Mouse (Mus musculus): ENCODE measurements around the gene Ptgs2.

The Ptgs2 gene

DNA sequence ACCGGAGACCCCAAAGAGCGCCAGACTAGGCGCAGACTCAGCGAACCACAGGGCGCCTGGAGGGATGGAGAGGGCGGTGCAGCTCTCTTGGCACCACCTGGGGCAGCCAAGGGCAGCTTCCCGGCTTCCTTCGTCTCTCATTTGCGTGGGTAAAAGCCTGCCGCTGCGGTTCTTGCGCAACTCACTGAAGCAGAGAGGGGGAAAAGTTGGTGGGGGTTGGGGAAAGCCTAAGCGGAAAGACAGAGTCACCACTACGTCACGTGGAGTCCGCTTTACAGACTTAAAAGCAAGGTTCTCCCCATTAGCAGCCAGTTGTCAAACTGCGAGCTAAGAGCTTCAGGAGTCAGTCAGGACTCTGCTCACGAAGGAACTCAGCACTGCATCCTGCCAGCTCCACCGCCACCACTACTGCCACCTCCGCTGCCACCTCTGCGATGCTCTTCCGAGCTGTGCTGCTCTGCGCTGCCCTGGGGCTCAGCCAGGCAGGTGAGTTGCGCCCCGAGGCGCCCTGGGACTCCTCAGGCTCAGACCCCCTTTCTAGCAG is at the start of gene Ptgs2:
TSS of gene Ptgs2 (plus strand) at position 242 of the 544 bp plus-strand sequence.
- WGBS: under 1% methylated on average over 26 of the region's 26 CpGs

GRCm38 (mm10) chr1:150050256-150050655 is 49.6 kb upstream of the Ptgs2 start:
- WGBS: 85% methylated on average over 1 of the region's 1 CpGs

GRCm38 (mm10) chr1:150065684-150066083 is 34.1 kb upstream of the Ptgs2 start:
- 89% methylated on average over 1 of the region's 1 CpGs for WGBS

- 91% methylated on average over 3 of the region's 3 CpGs for WGBS
Measured at GRCm38 (mm10) chr1:150072880-150073279, 27.0 kb upstream of the Ptgs2 start.

DNA sequence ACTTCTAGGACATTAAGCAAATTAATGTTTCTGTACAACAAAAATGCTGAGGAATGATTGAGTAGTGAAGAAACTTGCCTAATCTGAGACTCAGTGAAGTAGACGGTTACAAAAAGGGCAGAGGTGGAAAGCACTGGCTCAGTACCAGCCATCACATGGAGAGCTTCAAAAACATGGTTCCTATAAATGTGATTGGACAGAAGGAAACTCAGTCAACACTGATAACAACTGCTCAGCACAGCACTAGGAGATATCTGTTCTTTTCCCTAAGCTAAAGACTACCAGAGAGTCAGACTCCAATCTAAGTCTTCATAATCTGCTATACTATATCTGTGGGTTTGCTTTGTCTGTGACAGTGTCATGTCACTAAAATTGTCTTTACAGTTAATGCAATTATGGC is 25.2 kb upstream of the Ptgs2 start:
- 73% methylated on average over 1 of the region's 1 CpGs for WGBS

- WGBS: 41% methylated on average over 6 of the region's 6 CpGs
Measured at GRCm38 (mm10) chr1:150089040-150089692, 10.7 kb upstream of the Ptgs2 start.

GRCm38 (mm10) chr1:150090229-150090628 is 9.6 kb upstream of the Ptgs2 start:
- WGBS: 67% methylated on average over 1 of the region's 1 CpGs

DNA sequence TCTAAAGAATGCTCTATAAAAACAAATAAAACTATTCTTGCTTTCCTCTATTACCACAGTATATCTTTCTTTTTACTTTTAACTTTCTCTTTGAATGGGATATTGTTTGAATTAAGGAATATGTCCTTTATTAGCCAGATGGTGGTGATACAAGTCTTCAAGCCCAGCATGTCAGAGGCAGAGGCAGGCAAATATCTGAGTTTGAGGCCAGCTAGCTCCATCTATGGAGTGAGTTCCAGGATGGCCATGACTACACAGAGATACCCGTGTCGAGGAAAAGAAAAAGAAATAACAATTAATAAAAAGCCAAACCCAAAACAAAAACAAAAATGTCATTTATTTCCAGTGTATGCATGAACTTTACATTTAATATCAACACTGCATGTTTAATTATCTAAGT is 2.8 kb upstream of the Ptgs2 start:
- 81% methylated on average over 2 of the region's 2 CpGs for WGBS

- WGBS: 40% methylated on average over 1 of the region's 1 CpGs
Measured at GRCm38 (mm10) chr1:150097721-150098120, 2.1 kb upstream of the Ptgs2 start.

- WGBS: 3% methylated on average over 9 of the region's 9 CpGs
Measured at GRCm38 (mm10) chr1:150099374-150099773, 457 bp upstream of the Ptgs2 start.

DNA sequence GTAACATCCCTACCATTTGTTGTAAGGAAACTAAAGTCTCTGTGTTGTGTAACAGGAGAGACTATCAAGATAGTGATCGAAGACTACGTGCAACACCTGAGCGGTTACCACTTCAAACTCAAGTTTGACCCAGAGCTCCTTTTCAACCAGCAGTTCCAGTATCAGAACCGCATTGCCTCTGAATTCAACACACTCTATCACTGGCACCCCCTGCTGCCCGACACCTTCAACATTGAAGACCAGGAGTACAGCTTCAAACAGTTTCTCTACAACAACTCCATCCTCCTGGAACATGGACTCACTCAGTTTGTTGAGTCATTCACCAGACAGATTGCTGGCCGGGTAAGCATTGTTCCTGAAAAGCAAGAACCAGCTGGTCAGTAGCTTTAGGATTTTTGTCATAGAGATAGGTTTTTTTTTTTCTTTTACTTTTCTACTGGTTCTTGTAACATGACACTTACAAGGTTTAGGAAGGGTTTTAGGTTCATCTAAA is 4.4 kb downstream of the Ptgs2 start:
- WGBS: 86% methylated on average over 6 of the region's 6 CpGs

DNA sequence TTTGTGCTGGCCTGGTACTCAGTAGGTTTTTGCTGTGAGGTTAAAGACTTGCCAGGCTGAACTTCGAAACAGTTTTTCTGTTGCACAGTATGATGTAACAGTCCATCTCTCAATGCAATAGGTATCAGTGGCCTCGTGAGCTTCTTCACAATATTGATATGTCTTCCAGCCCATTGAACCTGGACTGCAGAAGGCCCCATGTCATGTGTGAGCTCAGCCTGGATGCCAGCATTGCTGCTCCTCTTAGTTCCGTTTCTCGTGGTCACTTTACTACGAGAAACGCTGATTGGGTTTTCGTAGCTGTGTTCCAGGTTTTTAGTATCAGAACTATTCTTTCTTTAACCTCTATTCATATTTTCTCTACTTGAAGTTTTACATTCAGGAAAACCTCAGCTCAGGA is 6.9 kb downstream of the Ptgs2 start:
- 87% methylated on average over 7 of the region's 7 CpGs for WGBS

DNA sequence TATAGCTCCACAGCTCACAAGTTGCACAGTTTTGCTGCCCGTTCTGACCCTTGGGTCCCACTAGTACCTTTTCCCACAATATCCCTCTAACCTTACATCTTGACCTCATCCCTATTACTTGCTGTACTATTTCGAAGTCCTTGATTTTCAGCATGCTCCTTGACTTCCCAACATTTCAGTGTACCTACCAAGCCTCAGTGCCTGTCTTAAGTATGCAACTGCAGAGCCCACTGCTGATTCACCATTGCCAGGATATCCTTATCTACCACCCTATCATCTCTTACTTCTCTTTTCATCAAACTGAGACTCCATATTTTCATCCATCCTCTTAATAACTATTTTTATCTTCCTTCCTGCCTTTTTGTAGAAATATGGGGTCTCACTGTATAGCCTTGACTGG is 9.8 kb downstream of the Ptgs2 start:
- 89% methylated on average over 2 of the region's 2 CpGs for WGBS

DNA sequence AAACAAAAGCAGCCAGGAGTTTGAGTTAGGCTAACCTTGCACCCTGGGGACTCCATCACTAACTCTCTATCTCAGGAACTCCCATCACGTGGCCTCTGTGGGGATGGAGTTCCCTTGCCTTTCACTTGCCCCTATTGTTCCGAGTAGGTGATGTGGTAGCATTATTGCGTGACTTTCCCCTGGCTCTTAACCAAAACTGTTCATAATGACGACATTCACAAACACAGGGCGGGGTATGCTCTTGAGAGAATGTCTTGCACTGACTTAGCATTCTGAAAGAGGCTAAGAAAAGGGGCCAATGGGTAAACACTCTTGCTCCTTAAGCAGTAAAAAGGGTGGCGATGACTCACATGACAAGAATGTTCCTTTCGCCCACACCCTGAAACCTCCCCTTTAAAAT is 15.5 kb downstream of the Ptgs2 start:
- 42% methylated on average over 7 of the region's 7 CpGs for WGBS

DNA sequence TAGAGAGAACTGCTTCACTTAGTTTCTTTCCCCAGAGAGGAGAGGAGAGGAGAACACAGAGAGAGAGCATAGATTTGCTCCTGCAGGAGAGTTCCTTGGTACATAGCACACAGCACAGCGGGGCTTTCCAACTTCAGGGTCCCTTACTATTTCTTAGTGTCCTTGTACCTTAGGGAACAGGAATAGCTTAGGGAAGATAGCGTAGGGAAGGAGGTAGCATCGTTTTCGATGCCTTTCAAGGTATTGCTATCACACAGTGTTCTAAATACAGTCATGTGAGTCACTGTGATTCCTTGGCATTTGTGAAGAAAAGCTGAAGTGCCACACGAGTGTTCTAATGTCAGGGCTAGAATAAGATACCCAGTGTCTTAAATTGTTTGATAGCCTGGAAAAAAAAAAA is 18.5 kb downstream of the Ptgs2 start:
- WGBS: 56% methylated on average over 5 of the region's 5 CpGs

DNA sequence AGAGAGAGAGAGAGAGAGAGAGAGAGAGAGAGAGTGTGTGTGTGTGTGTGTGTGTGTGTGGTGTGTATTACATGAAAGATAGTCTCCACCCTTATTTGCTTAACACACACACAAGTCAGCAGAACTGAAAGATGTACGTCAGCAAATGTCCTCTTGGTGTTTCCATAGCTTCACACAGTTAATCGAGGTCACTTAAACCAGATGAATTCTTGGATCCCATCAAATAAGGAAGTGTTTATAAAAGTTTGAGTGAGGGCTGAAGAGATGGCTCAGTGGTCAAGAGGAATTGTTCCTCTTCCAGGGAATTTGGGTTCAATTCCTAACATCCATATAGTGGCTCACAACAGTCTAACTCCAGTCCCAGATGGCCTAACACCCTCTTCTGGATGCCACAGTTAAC is 25.7 kb downstream of the Ptgs2 start:
- 95% methylated on average over 2 of the region's 2 CpGs for WGBS

DNA sequence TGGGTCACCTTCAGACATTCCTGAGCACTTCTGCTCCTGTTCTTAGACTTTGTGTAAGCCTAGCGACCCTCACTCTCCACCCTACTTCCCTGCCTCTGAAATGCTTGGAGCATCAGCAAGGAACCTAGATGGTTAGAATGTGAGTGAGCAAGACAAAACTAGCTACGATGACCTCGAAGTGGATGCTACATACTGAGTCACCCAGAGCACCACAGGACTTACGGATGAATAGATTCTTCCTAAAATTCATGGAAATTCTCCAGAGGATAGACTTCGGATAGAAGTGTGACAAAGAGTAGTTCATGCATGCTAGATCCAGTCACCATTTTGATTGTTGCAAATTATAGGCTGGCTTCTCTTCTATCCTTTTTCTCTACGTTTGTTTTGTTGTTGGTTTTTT is 30.2 kb downstream of the Ptgs2 start:
- 84% methylated on average over 6 of the region's 6 CpGs for WGBS

DNA sequence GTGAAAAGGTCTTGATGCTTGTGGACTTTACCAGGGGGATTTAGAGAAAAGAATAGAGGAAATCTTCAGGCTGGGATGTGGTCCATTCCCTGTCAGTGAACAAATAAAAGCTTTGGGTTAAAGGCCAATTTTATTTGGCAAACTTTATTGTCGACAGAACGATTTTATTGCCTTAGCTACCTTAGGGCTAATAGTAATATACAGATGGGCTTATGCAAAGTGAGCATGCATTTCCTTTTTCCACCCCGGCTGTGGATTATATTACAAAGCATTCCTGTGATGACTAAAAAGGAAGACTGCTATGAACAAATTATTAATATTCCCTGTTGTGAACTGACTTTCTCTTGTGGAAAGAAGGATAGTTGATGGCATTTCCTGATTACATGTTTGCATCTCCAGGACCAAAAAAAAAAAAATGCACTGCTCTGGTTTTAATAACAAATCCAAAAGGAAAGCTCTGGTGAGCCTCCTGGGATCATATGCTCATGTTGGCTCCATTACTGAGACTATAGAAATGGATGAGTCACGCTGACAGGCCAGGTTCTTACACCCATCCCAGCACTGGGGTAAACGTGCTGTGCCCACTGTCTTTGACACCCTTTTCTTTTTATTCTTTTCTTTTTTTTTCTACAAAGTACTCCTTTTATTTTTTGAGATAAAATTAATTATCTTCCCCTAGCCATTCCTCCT is 30.9 kb downstream of the Ptgs2 start:
- 72% methylated on average over 5 of the region's 5 CpGs for WGBS

DNA sequence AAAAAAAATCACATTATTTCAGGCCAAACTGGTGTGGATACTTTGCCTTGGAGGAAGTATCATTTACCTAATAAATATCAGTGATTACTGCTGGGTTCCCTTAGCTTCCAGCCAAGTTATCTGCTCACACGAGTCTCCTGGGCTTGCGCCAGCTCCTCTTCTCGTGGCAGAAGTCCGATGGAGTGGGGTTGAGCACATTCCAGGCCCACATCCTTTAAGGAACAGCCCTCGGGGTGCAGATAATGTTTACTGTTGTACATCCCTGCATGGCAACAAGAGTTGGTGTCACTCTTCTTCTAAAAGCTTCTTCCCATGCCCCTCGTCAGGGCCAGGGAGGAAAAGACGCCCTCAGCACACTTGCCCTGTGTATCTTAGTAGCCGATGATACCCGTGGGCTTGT is 39.9 kb downstream of the Ptgs2 start:
- WGBS: 76% methylated on average over 9 of the region's 9 CpGs

- WGBS: 39% methylated on average over 1 of the region's 1 CpGs
Measured at GRCm38 (mm10) chr1:150141939-150142338, 42.1 kb downstream of the Ptgs2 start.

GRCm38 (mm10) chr1:150143578-150143977 is 43.7 kb downstream of the Ptgs2 start:
- WGBS: 75% methylated on average over 1 of the region's 1 CpGs

- 74% methylated on average over 8 of the region's 8 CpGs for WGBS
Measured at GRCm38 (mm10) chr1:150145049-150145448, 45.2 kb downstream of the Ptgs2 start.

DNA sequence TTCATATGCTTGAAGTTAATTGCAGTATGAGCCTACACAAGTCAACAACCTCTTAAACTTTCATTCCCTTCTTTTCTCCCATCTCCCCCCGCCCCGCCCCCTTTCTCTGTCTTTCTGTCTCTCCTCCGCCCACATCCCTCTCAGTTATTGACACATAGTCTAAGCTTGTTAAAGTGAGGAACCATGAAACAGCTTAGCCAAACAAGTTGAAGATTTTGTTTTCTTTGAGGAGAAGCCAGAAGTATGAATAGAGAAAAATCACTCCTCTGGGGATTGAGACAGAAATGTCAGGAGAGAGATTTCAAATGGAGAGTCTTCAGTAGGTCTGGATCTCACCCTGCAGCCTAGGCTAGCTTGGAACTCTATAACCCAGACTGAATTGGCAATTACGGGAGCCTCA is 47.4 kb downstream of the Ptgs2 start:
- WGBS: 84% methylated on average over 4 of the region's 4 CpGs

Data from cerebral cortex, adult 2 months (tissue).